Mouse (Mus musculus) layer of hippocampus, postnatal 14 days (tissue): ENCODE results near the gene Tom1l2. TPM values are rescaled to one million over a fixed set of nuclear protein-coding genes. Genes with fewer than 3 reads are reported as not detected.

Experiments
- DNase-seq, 2 experiments: peaks; one replicate each; pipeline ENCODE4 v3.0.0; 2021 to 2022; ENCODE audit warnings: low spot score in 2 of 2, mixed read lengths in 1 of 2
- total RNA-seq, 2 experiments: library from RNA; stranded (reverse); gene quantifications; 2 replicates each; pipeline ENCODE4 v1.2.3; 2021

Tom1l2 gene
- total RNA-seq, 2 experiments from 2014 or later = 140 to 147 TPM

- no peak for DNase-seq
Observed at GRCm38 (mm10) chr11:60208201-60208600, 144.5 kb downstream of the Tom1l2 start.

GRCm38 (mm10) chr11:60206207-60206606 lies 146.5 kb downstream of the Tom1l2 start:
- no peak for DNase-seq

GRCm38 (mm10) chr11:60205026-60205425 lies 147.7 kb downstream of the Tom1l2 start:
- no peak for DNase-seq

- no peak for DNase-seq
Observed at GRCm38 (mm10) chr11:60202710-60203638, 149.7 kb downstream of the Tom1l2 start.

- no peak for DNase-seq
Observed at GRCm38 (mm10) chr11:60200384-60200783, 152.3 kb downstream of the Tom1l2 start.

GRCm38 (mm10) chr11:60199702-60200184 lies 153.0 kb downstream of the Tom1l2 start:
- DNase-seq = peak; percentile 94 to 96

- no peak for DNase-seq
Observed at GRCm38 (mm10) chr11:60198651-60199050, 154.1 kb downstream of the Tom1l2 start.

GRCm38 (mm10) chr11:60197998-60198619 lies 154.6 kb downstream of the Tom1l2 start:
- DNase-seq = no peak

GRCm38 (mm10) chr11:60196344-60196743 lies 156.4 kb downstream of the Tom1l2 start:
- no peak for DNase-seq

- no peak for DNase-seq
Observed at GRCm38 (mm10) chr11:60195108-60195507, 157.6 kb downstream of the Tom1l2 start.

- DNase-seq = no peak
Observed at GRCm38 (mm10) chr11:60193556-60193955, 159.1 kb downstream of the Tom1l2 start.

GRCm38 (mm10) chr11:60192534-60192933 lies 160.2 kb downstream of the Tom1l2 start:
- no peak for DNase-seq

GRCm38 (mm10) chr11:60190055-60190641 lies 162.6 kb downstream of the Tom1l2 start:
- DNase-seq = no peak

- no peak for DNase-seq
Observed at GRCm38 (mm10) chr11:60189501-60190040, 163.1 kb downstream of the Tom1l2 start.

- DNase-seq = no peak
Observed at GRCm38 (mm10) chr11:60188275-60188853, 164.3 kb downstream of the Tom1l2 start.

GRCm38 (mm10) chr11:60187070-60187469 lies 165.6 kb downstream of the Tom1l2 start:
- DNase-seq = no peak

GRCm38 (mm10) chr11:60185396-60186231 lies 167.1 kb downstream of the Tom1l2 start:
- DNase-seq = peak; percentile 58 to 75

- DNase-seq = peak in 1 of 2 experiments; percentile 46
Observed at GRCm38 (mm10) chr11:60184346-60185325, 168.1 kb downstream of the Tom1l2 start.

- no peak for DNase-seq
Observed at GRCm38 (mm10) chr11:60182741-60183140, 170.0 kb downstream of the Tom1l2 start.
